Mouse (Mus musculus) kidney, postnatal 36 days (tissue): ENCODE measurements around the gene Zyx.

Experiments
- DNase-seq, 2 experiments: peaks; one replicate each; pipeline ENCODE4 v3.0.0; 2021 to 2022; ENCODE audit warnings: mixed read lengths in 2 of 2

Gene Zyx

GRCm38 (mm10) chr6:42349426-42350020 lies at the start of gene Zyx:
Gene Zyx (plus strand): TSS chr6:42349630.
- peak; percentile 95 to 96 for DNase-seq

DNA sequence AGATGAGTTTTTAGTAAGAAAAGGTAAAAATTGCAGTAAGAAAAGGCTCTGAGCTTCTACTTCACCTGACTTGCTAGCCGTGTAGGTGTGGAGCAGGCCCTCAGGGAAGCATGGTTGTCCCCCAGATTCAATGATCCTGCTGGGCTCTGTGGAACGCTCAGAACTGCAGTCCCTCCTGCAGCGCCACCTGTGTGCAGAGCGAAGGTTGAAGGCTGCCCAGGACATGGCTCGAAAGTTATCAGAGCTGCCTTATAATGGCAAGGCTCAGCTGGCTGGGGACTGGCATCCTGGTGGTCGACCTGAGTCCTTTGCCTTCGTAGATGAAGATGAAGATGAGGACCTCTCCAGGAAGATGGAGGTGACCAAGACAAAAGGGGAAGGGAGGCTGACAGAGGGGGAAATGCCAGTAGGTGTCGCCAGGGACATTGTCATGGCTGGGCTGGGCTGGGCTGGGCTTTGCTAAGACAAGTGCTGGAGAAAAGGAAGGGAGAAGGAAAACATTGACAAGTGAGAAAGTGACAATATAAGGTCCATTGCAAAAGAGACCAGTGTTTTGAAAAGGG lies 39.5 kb upstream of the Zyx start:
- DNase-seq, result peak; percentile 11 to 48

- DNase-seq, result no peak
Measured at GRCm38 (mm10) chr6:42310427-42311053, 38.9 kb upstream of the Zyx start.

- no peak for DNase-seq
Measured at GRCm38 (mm10) chr6:42318293-42318692, 31.1 kb upstream of the Zyx start.

GRCm38 (mm10) chr6:42323371-42324066 lies 25.9 kb upstream of the Zyx start:
- DNase-seq, result no peak

DNA sequence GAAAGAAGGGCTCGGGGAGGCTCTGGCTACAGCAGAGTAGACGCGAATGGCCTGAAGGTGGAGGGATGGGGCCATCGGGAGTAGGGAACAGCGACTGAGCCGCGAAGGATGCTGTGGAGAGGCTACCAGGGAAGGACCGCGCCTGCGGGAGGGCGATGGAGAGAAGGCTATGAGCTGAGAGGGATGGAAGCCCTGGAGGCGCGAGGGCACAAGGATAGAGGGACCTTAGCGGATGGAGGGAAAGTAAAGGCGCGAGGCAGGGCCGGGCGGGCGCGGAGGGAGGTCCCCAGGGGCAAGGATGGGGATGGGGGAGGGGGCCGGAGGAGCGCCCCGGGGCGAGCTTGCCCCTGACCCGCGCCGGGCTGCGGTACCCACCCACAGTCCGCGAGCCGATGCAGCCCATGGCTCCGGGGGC lies 25.4 kb upstream of the Zyx start:
- no peak for DNase-seq

DNA sequence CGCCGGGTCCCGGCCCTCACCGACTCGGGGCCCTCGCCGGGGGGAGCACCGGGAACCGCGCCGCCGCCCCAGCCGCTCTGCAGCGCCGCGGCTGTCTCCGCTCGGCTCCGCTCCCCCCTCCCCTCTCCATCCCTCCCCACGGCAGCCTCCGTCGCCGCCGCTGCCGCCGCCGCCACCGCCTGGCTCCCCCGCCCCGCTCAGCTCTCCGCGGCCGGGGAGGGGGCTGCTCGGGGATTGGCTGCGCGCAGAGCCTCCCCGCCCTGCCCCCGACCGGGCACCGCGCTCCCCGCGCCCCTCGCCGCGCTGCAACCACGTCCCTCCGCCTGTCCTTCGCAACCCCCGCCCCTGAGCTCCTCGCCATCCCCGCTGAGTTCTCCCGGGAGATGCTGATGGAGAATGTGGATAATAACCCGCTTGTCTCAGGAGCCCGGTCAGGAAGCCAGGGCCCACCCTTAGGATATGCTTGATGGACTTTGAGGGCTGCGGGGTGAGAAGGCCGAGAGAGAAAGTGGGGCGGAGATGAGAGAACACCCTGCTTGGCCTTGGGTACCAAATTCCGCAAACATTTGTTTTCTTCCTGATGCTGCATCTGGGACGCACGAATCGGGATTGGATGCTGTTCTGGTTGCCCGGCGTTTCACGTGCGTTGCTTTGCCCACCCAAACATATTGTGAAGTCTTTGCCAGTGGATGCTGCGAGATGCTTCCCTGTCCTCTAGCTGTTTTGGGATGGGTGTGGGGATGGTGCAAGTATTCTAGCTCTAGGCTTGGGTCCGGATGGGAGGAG lies 24.8 kb upstream of the Zyx start, which contains the start of gene Fam131b:
Fam131b (minus strand) TSS at position 162 of the 786 bp plus-strand sequence.
- peak in 1 of 2 experiments; percentile 10 for DNase-seq

- DNase-seq, result peak; percentile 69 to 85
Measured at GRCm38 (mm10) chr6:42325268-42325609, 24.2 kb upstream of the Zyx start.

DNA sequence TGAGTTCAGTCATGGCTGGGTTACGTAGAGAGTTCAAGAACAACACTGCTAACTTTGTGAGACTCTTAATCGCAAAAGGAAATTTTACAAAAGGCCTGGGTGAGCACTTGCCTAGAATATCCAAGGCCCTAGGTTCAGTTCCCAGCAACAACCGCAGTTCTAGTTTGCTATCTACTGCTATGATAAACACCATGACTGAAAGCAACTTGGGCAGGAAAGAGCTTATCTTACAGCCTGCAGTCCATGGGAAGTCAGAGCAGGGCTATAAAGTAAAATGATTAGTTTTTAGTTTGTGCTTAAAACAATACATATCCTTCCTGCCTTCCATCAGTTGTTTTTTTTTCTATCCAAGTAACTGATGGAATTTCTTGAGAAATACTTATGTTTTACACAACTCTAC lies 22.9 kb upstream of the Zyx start:
- no peak for DNase-seq

GRCm38 (mm10) chr6:42328757-42329156 lies 20.7 kb upstream of the Zyx start:
- DNase-seq, result no peak

DNA sequence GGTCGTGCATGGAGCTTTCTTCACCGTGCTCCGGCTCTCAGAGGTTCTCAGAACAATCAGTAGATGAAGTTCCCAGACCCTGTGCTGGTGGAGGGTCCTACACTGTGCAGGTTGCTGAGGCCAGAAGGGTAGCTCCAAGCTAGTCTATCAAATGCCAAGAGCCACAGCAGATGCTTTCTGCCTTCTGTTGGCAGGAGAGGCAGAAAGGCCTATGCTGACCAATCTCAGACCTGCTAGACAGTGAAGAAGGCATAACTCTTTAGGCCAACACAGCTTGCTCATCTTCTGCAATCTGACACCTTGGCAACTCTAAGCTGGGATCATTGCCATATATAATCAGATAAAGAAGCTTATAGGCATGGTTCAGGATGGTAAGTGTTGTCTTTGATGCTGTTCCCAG lies 19.2 kb upstream of the Zyx start:
- no peak for DNase-seq

DNA sequence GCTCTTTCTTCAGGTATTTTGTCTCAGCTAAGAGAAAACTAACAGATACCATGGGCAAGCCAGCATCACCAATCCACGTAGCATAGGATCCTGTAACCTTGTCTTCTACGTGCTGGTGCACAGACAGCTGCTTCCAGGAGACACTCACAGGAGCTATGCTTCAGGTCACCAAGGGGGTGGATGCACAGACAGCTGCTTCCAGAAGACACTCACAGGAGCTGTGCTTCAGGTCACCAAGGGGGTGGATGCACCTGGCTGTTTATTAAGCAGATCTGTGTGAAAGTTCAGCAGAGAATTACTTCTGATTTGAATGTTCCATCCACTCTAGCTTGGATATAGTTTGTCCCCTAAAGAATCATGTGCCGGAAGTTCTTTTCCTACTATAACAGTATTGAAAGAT lies 18.5 kb upstream of the Zyx start:
- peak; percentile 30 to 35 for DNase-seq

GRCm38 (mm10) chr6:42339189-42339588 lies 10.2 kb upstream of the Zyx start:
- no peak for DNase-seq

DNA sequence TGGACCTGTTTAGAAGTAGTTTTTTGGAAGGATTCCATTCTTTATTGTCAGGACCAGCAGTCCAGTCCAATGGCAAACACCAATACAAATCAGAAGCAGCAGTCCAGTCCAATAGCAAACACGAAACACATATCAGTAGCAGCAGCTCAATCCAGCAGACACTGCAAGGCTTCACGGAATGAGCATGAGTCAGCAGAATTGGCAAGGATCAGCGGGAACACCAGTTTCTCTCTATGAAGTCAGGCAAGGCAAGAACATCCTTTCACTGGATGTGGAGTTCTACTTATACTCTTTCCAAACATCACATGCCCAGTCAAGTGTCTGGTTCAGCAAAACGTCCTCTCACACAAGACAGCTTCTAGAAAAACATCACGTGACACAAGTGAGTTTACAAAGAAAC lies 9.4 kb upstream of the Zyx start:
- DNase-seq, result no peak

- no peak for DNase-seq
Measured at GRCm38 (mm10) chr6:42342171-42342570, 7.3 kb upstream of the Zyx start.

DNA sequence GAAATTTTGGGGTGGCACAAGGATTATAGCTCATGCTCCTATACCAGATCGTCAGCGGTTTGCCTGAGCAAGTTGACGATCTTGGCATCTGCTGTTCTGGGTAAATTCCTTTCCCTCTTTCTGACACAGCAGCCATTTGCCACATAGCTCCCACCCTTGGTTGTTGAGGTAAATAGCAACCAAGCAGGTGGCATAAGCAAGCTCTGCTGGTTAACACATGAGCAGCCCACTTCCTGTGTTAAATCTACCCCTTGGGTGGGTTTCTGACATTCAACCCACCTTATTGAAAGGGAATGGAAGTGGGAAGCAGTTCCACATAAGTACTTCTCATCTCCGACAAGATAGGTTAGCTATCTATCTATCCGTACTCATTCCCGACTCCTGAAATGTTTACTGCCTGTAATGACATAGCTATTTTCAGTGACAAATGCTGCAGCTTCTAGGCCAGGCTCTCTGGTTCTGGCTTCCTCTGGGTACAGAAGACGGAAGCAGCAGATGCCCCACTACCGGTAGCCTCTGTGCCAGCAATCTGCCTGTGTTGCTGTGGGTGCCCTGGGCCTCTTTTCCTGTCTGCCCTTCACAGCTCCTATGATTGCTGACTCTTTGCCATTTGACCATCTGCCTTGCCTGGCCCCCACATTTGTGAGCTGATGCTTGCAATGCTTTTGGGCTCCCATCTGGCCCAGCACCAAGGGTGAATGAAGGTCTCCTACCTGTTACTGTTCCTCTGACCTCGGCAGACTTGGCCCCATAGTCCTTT lies 5.9 kb upstream of the Zyx start:
- no peak for DNase-seq

DNA sequence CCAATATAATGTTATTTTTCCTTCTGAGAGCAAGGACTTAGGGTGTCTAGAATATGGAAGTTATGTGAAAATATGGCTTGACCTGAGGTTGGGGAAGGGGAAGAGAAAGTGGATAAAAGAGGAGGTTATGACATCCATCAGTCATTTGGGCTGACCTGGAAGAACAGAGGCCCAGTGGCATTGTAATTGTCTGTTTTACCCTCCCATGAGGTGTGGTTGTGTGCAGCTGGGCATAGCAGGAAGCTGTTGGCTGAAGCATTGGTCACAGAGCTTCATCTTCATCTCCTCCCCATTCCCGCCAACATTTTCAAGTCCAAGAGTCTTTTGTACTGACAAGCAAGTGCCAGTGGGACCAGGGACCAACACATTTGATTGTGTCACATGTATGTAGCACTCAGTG lies 5.2 kb upstream of the Zyx start:
- DNase-seq, result no peak

GRCm38 (mm10) chr6:42348281-42349005 lies 987 bp upstream of the Zyx start:
- peak in 1 of 2 experiments; percentile 14 for DNase-seq

- peak; percentile 74 to 85 for DNase-seq
Measured at GRCm38 (mm10) chr6:42349006-42349425, 414 bp upstream of the Zyx start.

- peak; percentile 94 to 95 for DNase-seq
Measured at GRCm38 (mm10) chr6:42350021-42350967, 864 bp downstream of the Zyx start.
